Mouse (Mus musculus) splenic B cell, adult 2 months (primary cell): Measurements from ENCODE around the gene Soat1.

Experiments used
- DNase-seq: peaks from one replicate; pipeline ENCODE4 v3.0.0-alpha.2; 2011; ENCODE audit warnings: low read depth, low spot score
- H3K27me3 ChIP-seq: 2 replicates; pipeline ENCODE4 v1.6.1; 2012; ENCODE audit warnings: mild to moderate bottlenecking, low read length, moderate library complexity, mixed read lengths; ENCODE audit not compliant: control insufficient read depth, poor library complexity, insufficient read depth, severe bottlenecking
- H3K36me3 ChIP-seq: 2 replicates; pipeline ENCODE4 v1.6.1; 2012; ENCODE audit warnings: mild to moderate bottlenecking, low read length, moderate library complexity, mixed read lengths; ENCODE audit not compliant: control insufficient read depth, poor library complexity, insufficient read depth, severe bottlenecking

Gene Soat1

DNA sequence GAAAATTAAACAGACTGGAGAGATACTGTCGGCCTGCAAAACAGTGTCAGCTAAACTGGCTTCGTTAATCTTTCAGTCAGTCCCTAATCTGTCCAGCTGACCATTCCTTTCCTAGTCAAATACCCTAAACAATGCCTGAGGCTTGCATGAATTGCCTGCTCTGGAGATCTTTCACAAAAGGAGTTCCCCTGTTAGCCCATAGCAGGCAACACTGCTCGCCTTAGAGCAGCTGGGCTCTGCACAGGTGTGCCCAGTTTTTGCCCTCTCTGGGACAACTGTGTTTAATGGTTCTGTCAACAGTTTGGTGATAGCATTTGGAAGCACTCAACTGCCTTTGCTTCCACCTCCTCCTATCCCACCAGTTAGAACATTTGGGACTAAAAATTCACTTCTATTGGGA lies 723 bp upstream of the Soat1 start:
- H3K36me3 ChIP-seq, result no peaks in the 10 kb centered on the region
- H3K27me3 ChIP-seq, result no peaks in the 10 kb centered on the region
- DNase-seq, result no peak

DNA sequence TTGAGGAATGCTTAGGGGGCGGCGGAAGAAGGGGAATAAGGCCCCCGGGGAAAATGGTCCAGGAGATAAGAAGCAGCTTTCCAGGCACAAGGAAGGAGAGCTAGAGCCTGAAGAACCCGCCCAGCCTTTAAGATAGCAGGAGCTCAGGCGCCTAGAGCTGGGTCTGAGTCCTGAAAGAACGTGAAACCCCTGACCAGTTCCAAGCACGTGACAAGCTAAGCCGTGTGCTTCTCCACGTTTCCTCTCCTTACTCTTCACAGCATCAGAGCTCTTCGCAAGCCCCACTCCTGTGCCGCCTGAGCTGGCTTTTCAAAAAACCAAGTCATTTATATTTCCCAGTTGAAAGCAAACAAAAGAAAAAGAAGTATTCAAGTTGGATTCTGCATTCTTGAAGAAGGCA lies 1.1 kb downstream of the Soat1 start:
- H3K36me3 ChIP-seq, result no peaks in the 10 kb centered on the region
- H3K27me3 ChIP-seq, result no peaks in the 10 kb centered on the region
- no peak for DNase-seq

DNA sequence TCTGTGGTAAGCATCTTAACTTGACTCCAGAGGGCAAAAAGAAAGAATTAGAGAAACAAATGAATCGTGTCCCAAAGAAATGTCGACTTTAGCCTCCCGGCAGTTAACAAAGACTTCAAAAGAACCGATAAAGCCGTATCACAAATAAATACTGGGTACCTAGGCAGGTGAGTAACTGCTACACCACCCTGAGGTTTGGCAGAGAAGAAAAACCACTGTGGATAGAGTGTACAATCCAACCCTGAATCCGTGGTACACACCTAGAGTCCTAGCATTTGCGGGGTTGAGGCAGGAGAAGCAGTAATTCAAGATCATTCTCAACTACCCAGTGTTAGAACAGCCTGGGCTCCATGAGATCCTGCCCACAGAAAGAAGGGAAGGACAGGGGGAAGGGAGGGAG lies 2.2 kb downstream of the Soat1 start:
- no peaks in the 10 kb centered on the region for H3K27me3 ChIP-seq
- no peak for DNase-seq
- H3K36me3 ChIP-seq, result no peaks in the 10 kb centered on the region

DNA sequence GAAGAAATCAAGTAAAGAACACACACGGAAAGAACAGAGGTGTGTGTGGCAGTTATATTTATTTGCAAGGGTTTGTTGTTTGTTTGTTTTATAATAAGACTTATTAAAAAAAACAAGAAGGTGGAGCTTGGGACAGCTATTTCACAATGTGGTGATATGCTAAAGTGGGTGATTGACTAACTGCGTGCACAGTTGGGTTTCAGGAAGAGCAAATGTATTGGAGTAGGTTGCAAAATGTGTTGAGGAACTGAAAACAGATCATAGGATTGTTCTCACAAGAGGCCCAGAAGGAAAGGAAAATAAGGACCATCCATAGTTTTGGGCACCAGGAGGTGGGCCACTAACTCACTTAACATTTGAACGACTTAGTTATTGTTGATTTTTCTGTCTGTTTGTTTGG lies 3.1 kb downstream of the Soat1 start:
- no peaks in the 10 kb centered on the region for H3K27me3 ChIP-seq
- peak; percentile 11 for DNase-seq
- H3K36me3 ChIP-seq, result peaks cover 7% of the 10 kb centered on the region; the same call in 1 of the 2 replicates

DNA sequence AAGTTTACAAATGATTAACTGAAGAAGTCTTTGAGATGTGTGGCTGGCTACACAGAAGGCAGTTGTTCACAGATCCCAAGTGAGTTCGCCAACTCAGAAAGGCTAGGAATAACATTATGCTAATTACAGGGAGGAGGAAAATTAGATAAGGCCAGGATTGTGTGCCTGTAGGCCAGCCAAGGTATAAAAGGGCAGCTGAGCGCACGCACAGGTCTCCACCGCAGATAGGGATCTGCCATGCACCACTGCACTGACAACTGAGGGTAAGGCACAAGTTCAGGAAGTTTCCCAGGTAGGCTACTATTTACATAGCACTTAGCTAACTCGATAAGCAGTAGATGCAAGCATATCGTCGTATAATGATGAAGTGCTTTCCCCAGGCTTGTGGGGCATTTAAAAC lies 3.6 kb downstream of the Soat1 start:
- DNase-seq, result no peak

DNA sequence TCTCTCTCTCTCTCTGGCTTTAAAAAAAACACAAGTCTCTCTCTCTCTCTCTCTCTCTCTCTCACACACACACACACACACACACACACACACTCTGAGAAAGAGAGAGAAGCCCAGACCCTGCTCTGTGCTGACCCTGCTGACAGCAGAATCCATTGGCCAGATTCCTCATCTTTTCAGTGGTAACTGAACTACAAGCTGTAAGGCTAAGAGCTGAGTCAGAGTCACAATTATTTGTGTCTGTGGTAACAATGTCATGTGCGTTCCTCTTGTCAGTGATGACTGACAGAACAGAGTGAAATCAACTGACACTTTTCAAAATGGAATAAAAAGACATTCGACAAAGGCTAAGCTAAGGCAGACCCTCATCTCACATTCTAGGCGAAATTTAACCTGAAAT lies 5.6 kb downstream of the Soat1 start:
- no peak for DNase-seq
- Histone ChIP-seq H3K36me3 (peaks cover 15% of the 10 kb centered on the region; the same call in 1 of the 2 replicates), H3K27me3 (no peaks in the 10 kb centered on the region)

More for the DNA sequence above, 3.6 kb downstream of the Soat1 start:
- H3K27me3 ChIP-seq, result no peaks in the 10 kb centered on the region
- peaks cover 11% of the 10 kb centered on the region; the same call in 1 of the 2 replicates for H3K36me3 ChIP-seq

DNA sequence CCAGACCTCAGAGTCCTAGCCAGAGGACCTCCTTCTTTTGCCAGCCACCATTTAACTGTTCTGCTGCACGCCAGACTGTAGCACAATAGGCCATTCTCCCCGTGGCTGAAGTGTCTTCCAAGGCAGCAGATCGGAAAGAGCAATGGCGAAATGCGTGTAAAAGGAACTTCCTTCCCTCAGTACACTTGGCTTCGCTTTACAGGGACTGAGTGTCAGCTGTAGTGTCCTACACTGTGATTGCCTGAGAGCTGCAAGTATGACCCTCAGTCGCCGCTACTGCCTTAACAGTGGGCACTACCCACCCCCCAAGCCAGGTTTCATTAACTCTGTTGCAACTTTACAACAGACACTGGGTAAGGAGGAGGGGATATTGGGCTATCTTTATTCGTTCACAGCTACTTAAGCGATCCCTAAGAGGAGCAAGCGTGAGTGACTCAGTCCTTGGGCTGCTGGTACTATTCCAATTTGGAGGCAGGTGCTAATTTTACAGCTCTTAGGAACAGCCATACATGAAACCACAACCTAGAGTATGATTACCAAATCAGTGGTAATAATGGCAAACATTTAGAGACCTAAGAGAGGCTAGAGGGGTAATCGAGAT lies 6.4 kb downstream of the Soat1 start:
- no peak for DNase-seq
- H3K27me3 ChIP-seq, result no peaks in the 10 kb centered on the region
- H3K36me3 ChIP-seq, result peaks cover 15% of the 10 kb centered on the region; the same call in 1 of the 2 replicates

DNA sequence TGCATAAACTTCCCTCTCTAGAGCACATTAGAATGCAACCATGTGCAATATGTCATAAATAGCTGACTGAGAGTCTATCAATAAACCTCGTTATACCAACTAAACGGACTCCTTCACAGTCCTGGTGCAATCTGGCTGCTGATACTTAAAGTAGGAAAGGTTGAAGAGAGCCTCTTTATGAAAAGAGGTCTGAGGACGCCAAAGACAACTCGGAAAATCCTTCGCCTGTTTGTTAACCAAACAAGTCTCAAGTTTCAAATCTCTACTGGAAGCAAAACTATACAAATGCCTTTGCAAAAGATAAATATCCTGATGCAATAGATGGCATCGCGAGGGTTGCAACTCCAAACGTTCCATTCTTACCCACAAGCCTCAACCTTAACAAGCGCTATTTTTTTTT lies 9.2 kb downstream of the Soat1 start:
- peaks cover 15% of the 10 kb centered on the region; the same call in 1 of the 2 replicates for H3K36me3 ChIP-seq
- no peaks in the 10 kb centered on the region for H3K27me3 ChIP-seq
- no peak for DNase-seq

DNA sequence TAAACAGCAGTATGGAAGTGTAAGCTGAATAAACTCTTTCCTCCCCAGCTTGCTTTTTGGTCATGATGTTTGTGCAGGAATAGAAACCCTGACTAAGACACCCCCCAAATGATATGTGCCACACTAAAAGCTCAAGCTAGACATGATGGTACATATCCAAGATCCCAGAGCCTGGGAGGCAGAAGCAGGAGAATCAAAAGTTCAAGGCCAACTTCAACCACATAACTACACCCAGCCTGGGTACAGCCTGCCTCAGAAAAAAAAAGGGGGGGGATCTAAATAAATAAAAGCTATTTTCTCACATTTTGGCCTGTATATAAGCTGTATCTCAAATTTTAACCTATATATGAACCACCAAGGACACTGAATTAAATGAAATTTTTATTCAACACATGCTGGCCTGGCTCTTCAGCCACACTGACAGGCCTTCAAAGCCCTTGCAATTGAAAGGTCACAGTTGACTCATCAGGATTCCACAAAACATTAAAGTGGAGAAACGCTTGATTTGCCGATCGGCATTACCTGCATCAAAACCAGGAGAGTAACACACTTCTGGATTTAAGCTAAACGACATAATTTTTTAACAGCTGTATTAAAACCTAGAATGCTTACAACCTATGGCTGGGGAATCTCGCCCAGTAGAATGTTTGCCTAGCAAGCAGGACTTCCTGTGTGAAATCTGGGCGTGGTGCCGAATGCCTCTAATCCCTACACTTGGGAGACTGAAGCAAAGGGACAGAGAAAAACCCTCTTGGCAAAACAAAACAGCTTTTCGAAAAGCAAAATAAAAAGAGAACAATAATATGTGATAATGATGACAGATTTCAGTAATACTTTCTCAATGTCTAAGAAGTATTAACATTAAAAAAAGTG lies 9.9 kb downstream of the Soat1 start:
- no peak for DNase-seq
- Histone ChIP-seq H3K27me3 (no peaks in the 10 kb centered on the region), H3K36me3 (peaks cover 15% of the 10 kb centered on the region; the same call in 1 of the 2 replicates)

DNA sequence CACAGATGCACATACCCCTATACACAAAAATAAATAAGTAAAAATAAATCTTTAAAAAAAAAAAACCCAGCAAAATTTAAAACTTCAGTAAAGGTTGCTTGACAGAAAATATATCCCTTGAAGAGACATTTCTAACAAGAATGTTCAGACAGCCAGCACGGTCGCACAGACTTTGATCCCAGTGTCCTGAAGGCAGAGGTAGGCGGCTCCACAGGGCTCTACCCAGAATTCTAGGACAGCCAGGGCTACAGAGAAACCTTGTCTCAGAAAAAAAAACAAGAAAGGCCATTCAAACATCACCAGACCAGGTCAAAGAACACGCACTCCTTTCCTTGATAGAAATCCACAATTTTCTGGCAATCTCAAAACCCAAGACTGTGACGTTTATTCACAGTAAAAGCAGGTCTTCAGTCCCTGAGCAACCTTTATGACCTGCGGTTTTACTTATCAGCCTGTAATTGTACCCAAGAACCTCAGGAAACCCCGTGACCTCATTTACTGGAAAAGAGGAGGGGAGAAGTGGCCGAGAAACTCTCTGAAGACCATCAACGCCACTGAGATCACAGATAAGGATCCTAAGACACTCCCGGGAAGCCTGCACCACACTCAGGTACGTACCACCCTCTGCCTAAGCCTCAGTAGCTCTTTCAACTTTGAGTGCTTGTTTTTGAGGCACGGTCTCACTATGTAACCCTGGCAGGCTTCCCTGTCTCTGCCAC lies 11.7 kb downstream of the Soat1 start:
- Histone ChIP-seq H3K27me3 (no peaks in the 10 kb centered on the region), H3K36me3 (peaks cover 15% of the 10 kb centered on the region; the same call in 1 of the 2 replicates)
- DNase-seq, result no peak

DNA sequence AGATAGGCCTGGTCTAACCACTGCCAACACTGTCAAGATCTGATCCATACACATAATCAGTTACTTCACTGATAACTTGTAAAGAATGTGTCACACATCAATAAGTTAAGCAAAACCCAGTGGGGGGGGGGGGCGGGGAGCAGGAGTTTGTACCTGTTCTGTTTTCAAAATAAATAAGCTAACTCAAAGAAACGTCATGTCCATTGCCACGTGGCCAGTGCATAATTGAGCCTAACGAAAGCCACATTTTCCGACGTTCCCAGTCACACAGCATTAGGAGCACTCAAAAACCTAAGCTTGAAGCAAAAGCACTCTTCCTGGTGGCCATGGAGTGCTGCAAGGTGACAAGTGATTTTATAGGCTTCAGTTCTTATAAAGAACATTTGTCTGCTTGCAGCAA lies 13.1 kb downstream of the Soat1 start:
- no peak for DNase-seq
- no peaks in the 10 kb centered on the region for H3K27me3 ChIP-seq
- peaks cover 9% of the 10 kb centered on the region; the same call in 1 of the 2 replicates for H3K36me3 ChIP-seq

DNA sequence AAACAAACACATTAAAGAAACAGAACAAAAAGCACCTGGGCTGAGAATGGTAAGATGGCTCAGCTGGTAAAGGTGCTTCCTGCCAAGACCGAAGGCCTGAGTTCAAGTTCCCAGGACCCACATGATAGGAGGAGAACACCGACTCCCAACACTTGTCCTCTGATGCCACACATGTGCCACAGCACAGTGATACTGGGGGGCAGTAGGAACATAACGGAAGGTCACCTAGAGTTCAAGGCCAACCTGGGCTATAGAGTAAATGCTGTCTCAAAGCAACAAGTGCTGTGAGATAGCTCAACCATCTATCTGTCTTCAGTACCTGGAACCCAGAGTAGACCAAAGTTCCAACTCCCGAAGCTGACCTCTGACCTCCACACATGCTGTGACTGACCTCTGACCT lies 13.9 kb downstream of the Soat1 start:
- DNase-seq, result peak; percentile 18
- no peaks in the 10 kb centered on the region for H3K27me3 ChIP-seq
- H3K36me3 ChIP-seq, result peaks cover 10% of the 10 kb centered on the region

DNA sequence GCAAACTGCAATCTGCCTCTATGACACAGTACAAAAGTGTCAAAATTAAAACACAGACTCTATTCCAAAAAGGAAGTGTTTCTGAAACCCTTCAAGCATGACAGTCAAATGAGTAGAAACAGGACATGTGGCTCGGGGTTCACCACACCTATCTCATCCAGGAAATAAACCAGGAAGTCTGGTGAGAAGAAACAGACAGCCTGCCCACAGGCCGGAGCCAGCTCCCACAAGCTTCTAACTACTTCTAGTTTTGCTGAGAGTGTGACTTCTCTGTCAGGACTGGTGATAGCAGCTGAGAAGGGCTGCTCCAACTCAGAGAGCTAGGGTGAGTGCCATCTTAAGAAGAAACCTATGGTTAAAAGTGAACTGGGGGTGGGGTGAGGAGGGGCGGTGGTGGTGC lies 14.4 kb downstream of the Soat1 start:
- Histone ChIP-seq H3K36me3 (peaks cover 7% of the 10 kb centered on the region), H3K27me3 (no peaks in the 10 kb centered on the region)
- peak; percentile 85 for DNase-seq

DNA sequence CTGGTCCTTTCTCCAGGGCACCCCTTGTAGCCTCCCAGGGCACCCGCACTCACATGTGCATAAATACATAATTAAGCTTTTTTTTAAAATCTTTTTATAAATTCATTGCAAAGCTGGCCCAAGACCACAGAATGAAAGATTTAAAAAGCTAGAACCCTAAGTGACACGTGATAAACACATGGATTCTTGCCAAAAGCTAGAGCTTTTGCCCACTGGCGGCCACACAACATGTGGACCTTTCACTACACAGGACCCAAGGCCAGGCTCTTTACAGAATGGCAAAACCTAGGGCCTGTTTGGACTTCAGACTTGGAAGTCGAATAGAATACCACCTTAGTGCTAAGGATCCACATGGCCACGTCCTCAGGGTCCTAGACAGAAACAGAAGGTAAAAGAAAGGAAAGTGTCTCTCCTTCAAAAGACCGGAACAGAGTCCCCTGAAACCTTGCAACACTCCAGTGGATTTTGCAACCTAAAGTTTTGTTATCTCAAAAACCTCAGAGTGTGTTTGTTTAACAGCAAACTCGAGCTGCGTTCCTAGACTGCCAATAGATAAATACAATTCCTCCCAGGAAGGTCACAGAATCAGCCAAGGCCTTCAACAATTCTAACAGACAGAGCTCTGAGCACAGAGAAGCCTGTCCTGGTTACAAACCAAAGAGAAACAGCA lies 15.6 kb downstream of the Soat1 start:
- H3K36me3 ChIP-seq, result peaks cover 8% of the 10 kb centered on the region
- H3K27me3 ChIP-seq, result no peaks in the 10 kb centered on the region
- DNase-seq, result no peak
